Mouse (Mus musculus): ENCODE data around the gene Zbtb7b. TPM values are rescaled to one million over a fixed set of nuclear protein-coding genes. Genes with fewer than 3 reads are reported as not detected.

The Zbtb7b gene
- total and polyA plus RNA-seq, 2 experiments from 2014 or later: 0.53 to 4.4 TPM

GRCm38 (mm10) chr3:89333053-89333452 is 61.5 kb downstream of the Zbtb7b start:
- TF ChIP-seq CTCF (IDR thresholded peaks at IDR 0.05): no peak
- no peak for ATAC-seq (ENCODE audit: low FRiP score)
- H3K4me3 ChIP-seq (ENCODE audit: low read depth, low read length): no peak overlapping the region
- H3K27me3 ChIP-seq (ENCODE audit: insufficient read depth, low read length): no peaks in the 10 kb centered on the region
- 48% methylated on average over 11 of the region's 11 CpGs for WGBS
- H3K27ac ChIP-seq (ENCODE audit: low read depth, low read length): no peak overlapping the region
- no peaks in the 10 kb centered on the region for H3K36me3 ChIP-seq (ENCODE audit: insufficient read depth, low read length)
- no peak overlapping the region; the same call in 1 of the 2 replicates for H3K4me2 ChIP-seq (ENCODE audit: low read depth, low read length, poor library complexity, severe bottlenecking)
- H3K9ac ChIP-seq (replicated peaks; ENCODE audit: low read length, poor library complexity, severe bottlenecking): no peak overlapping the region
- no peaks in the 10 kb centered on the region for H3K9me3 ChIP-seq (ENCODE audit: low read length)
- H3K4me1 ChIP-seq (ENCODE audit: insufficient read depth, low read length): peaks cover 7% of the 10 kb centered on the region; the same call in 1 of the 2 replicates
- DNase-seq (ENCODE audit: low spot score): peak; percentile 34

- no peak overlapping the region for H3K27ac ChIP-seq (ENCODE audit: low read depth, low read length)
- ATAC-seq (ENCODE audit: low FRiP score) (peak; percentile 35; the same call in 1 of the 2 replicates), DNase-seq (ENCODE audit: low spot score) (no peak)
- WGBS: 19% methylated on average over 12 of the region's 12 CpGs
- H3K4me3 ChIP-seq (ENCODE audit: low read depth, low read length): no peak overlapping the region
- no peaks in the 10 kb centered on the region for H3K27me3 ChIP-seq (ENCODE audit: insufficient read depth, low read length)
- peaks cover 7% of the 10 kb centered on the region; the same call in 1 of the 2 replicates for H3K4me1 ChIP-seq (ENCODE audit: insufficient read depth, low read length)
- no peaks in the 10 kb centered on the region for H3K9me3 ChIP-seq (ENCODE audit: low read length)
- no peak overlapping the region for H3K9ac ChIP-seq (replicated peaks; ENCODE audit: low read length, poor library complexity, severe bottlenecking)
- 0 out of 2 replicates have a peak overlapping the region, but pooled peaks have one; percentile 4 for H3K4me2 ChIP-seq (ENCODE audit: low read depth, low read length, poor library complexity, severe bottlenecking)
- no peaks in the 10 kb centered on the region for H3K36me3 ChIP-seq (ENCODE audit: insufficient read depth, low read length)
- no peak for TF ChIP-seq CTCF (IDR thresholded peaks at IDR 0.05)
Observed at GRCm38 (mm10) chr3:89332476-89332875, 62.1 kb downstream of the Zbtb7b start.

- Histone ChIP-seq H3K4me2 (ENCODE audit: low read depth, low read length, poor library complexity, severe bottlenecking) (0 out of 2 replicates have a peak overlapping the region, but pooled peaks have one; percentile 4), H3K27ac (ENCODE audit: low read depth, low read length) (no peak overlapping the region), H3K4me3 (ENCODE audit: low read depth, low read length) (no peak overlapping the region)
Observed at GRCm38 (mm10) chr3:89332013-89332412, 62.6 kb downstream of the Zbtb7b start.

GRCm38 (mm10) chr3:89331561-89331960 is 63.0 kb downstream of the Zbtb7b start:
- no peaks in the 10 kb centered on the region for H3K9me3 ChIP-seq (ENCODE audit: low read length)
- H3K4me2 ChIP-seq (ENCODE audit: low read depth, low read length, poor library complexity, severe bottlenecking): no peak overlapping the region
- no peaks in the 10 kb centered on the region for H3K36me3 ChIP-seq (ENCODE audit: insufficient read depth, low read length)
- no peak overlapping the region for H3K9ac ChIP-seq (replicated peaks; ENCODE audit: low read length, poor library complexity, severe bottlenecking)
- H3K27me3 ChIP-seq (ENCODE audit: insufficient read depth, low read length): no peaks in the 10 kb centered on the region
- TF ChIP-seq CTCF (IDR thresholded peaks at IDR 0.05): no peak
- no peak overlapping the region for H3K4me3 ChIP-seq (ENCODE audit: low read depth, low read length)
- H3K27ac ChIP-seq (ENCODE audit: low read depth, low read length): no peak overlapping the region
- DNase-seq (ENCODE audit: low spot score) (no peak), ATAC-seq (ENCODE audit: low FRiP score) (no peak)
- 73% methylated on average over 13 of the region's 13 CpGs for WGBS
- H3K4me1 ChIP-seq (ENCODE audit: insufficient read depth, low read length): peaks cover 5% of the 10 kb centered on the region; the same call in 1 of the 2 replicates

More at GRCm38 (mm10) chr3:89332013-89332412, 62.6 kb downstream of the Zbtb7b start:
- TF ChIP-seq CTCF (IDR thresholded peaks at IDR 0.05): no peak
- ATAC-seq (ENCODE audit: low FRiP score) (no peak), DNase-seq (ENCODE audit: low spot score) (peak; percentile 35)
- Histone ChIP-seq H3K9me3 (ENCODE audit: low read length) (no peaks in the 10 kb centered on the region), H3K4me1 (ENCODE audit: insufficient read depth, low read length) (peaks cover 5% of the 10 kb centered on the region; the same call in 1 of the 2 replicates), H3K9ac (replicated peaks; ENCODE audit: low read length, poor library complexity, severe bottlenecking) (no peak overlapping the region), H3K36me3 (ENCODE audit: insufficient read depth, low read length) (no peaks in the 10 kb centered on the region), H3K27me3 (ENCODE audit: insufficient read depth, low read length) (no peaks in the 10 kb centered on the region)
- WGBS: 18% methylated on average over 10 of the region's 10 CpGs

GRCm38 (mm10) chr3:89330948-89331347 is 63.6 kb downstream of the Zbtb7b start:
- peak; percentile 27; the same call in 1 of the 2 replicates for ATAC-seq (ENCODE audit: low FRiP score)
- no peak overlapping the region for H3K4me2 ChIP-seq (ENCODE audit: low read depth, low read length, poor library complexity, severe bottlenecking)

GRCm38 (mm10) chr3:89330346-89330745 is 64.2 kb downstream of the Zbtb7b start:
- H3K4me3 ChIP-seq (ENCODE audit: low read depth, low read length): no peak overlapping the region
- H3K9me3 ChIP-seq (ENCODE audit: low read length): no peaks in the 10 kb centered on the region
- no peak overlapping the region for H3K4me2 ChIP-seq (ENCODE audit: low read depth, low read length, poor library complexity, severe bottlenecking)
- no peak overlapping the region for H3K9ac ChIP-seq (replicated peaks; ENCODE audit: low read length, poor library complexity, severe bottlenecking)
- H3K4me1 ChIP-seq (ENCODE audit: insufficient read depth, low read length): peaks cover 5% of the 10 kb centered on the region; the same call in 1 of the 2 replicates
- no peaks in the 10 kb centered on the region for H3K27me3 ChIP-seq (ENCODE audit: insufficient read depth, low read length)
- 45% methylated on average over 3 of the region's 3 CpGs for WGBS
- ATAC-seq (ENCODE audit: low FRiP score) (no peak), DNase-seq (ENCODE audit: low spot score) (peak; percentile 18)
- H3K36me3 ChIP-seq (ENCODE audit: insufficient read depth, low read length): no peaks in the 10 kb centered on the region
- H3K27ac ChIP-seq (ENCODE audit: low read depth, low read length): no peak overlapping the region
- no peak for TF ChIP-seq CTCF (IDR thresholded peaks at IDR 0.05)

More at GRCm38 (mm10) chr3:89330948-89331347, 63.6 kb downstream of the Zbtb7b start:
- Histone ChIP-seq H3K4me1 (ENCODE audit: insufficient read depth, low read length) (peaks cover 5% of the 10 kb centered on the region; the same call in 1 of the 2 replicates), H3K27me3 (ENCODE audit: insufficient read depth, low read length) (no peaks in the 10 kb centered on the region), H3K9ac (replicated peaks; ENCODE audit: low read length, poor library complexity, severe bottlenecking) (no peak overlapping the region), H3K4me3 (ENCODE audit: low read depth, low read length) (no peak overlapping the region), H3K9me3 (ENCODE audit: low read length) (no peaks in the 10 kb centered on the region), H3K27ac (ENCODE audit: low read depth, low read length) (no peak overlapping the region), H3K36me3 (ENCODE audit: insufficient read depth, low read length) (no peaks in the 10 kb centered on the region)
- 26% methylated on average over 10 of the region's 10 CpGs for WGBS
- TF ChIP-seq CTCF (IDR thresholded peaks at IDR 0.05): no peak
- DNase-seq (ENCODE audit: low spot score): peak; percentile 59
